ENCODE assay signal across 11 mouse cellular contexts in genomic region chr9:68131263-68131662, GRCm38 (mm10).
DNase-seq lines count a peak whose midpoint lies in the region; ATAC-seq lines count a peak whose summit lies in the region.
"Had no signal": no experiment of that assay in that cellular context is flagged by ENCODE, and none has a peak within 500 bp of the region (broad histone marks: within the 10 kb centered on the region; RNA-seq: fewer than 3 reads in every experiment).

No protein-coding gene starts in this region.

- no peak for ATAC-seq in heart, embryonic 11.5 days (replicated peaks; ENCODE audit: insufficient number of reproducible peaks, low FRiP score, low TSS enrichment)
- ATAC-seq in forebrain, embryonic 12.5 days (ENCODE audit: low FRiP score): no peak

- H3K36me3 ChIP-seq in heart, embryonic 11.5 days (ENCODE audit: control insufficient read depth, insufficient read depth, low read length): no peaks in the 10 kb centered on the region
- H3K36me3 ChIP-seq in forebrain, embryonic 12.5 days (replicated peaks): no peaks in the 10 kb centered on the region
- H3K36me3 ChIP-seq: embryonic facial prominence, embryonic 12.5 days had no signal

- H3K4me2 ChIP-seq in heart, embryonic 11.5 days: no peak overlapping the region
- H3K4me2 ChIP-seq in forebrain, embryonic 12.5 days: no peak overlapping the region
- H3K4me2 ChIP-seq: embryonic facial prominence, embryonic 12.5 days had no signal

- peak; percentile 66 to 80 for DNase-seq in heart, adult 18-20 months
- peak; percentile 42 for DNase-seq in Muller cell, postnatal 12 days (ENCODE audit: inconsistent ontology term)
- peak; percentile 71 for DNase-seq in heart, adult 8-10 months (ENCODE audit: low spot score)
- peak; percentile 16 to 37 for DNase-seq in kidney, postnatal 4 days
- DNase-seq in spleen, postnatal 10 days (ENCODE audit: low spot score in 2 of 2): no peak
- no peak for DNase-seq in thymus, postnatal 14 days
- DNase-seq: gastrocnemius, adult 2 months had no signal

- no peaks in the 10 kb centered on the region for H3K4me1 ChIP-seq in heart, embryonic 11.5 days (ENCODE audit: control insufficient read depth, insufficient read depth, low read length)
- H3K4me1 ChIP-seq in forebrain, embryonic 12.5 days: no peaks in the 10 kb centered on the region
- H3K4me1 ChIP-seq: embryonic facial prominence, embryonic 12.5 days; megakaryocyte, embryonic 14.5 days had no signal

- H3K9me3 ChIP-seq in heart, embryonic 11.5 days (replicated peaks; ENCODE audit: control insufficient read depth, low read length): no peaks in the 10 kb centered on the region
- no peaks in the 10 kb centered on the region for H3K9me3 ChIP-seq in forebrain, embryonic 12.5 days
- H3K9me3 ChIP-seq: embryonic facial prominence, embryonic 12.5 days had no signal

- H3K27ac ChIP-seq in heart, embryonic 11.5 days (ENCODE audit: low read depth, low read length): no peak overlapping the region
- no peak overlapping the region for H3K27ac ChIP-seq in forebrain, embryonic 12.5 days
- H3K27ac ChIP-seq: embryonic facial prominence, embryonic 12.5 days; gastrocnemius, adult 2 months had no signal

- no peaks in the 10 kb centered on the region for H3K27me3 ChIP-seq in heart, embryonic 11.5 days (ENCODE audit: control insufficient read depth, insufficient read depth, low read length)
- H3K27me3 ChIP-seq in forebrain, embryonic 12.5 days: no peaks in the 10 kb centered on the region
- H3K27me3 ChIP-seq: embryonic facial prominence, embryonic 12.5 days; megakaryocyte, embryonic 14.5 days had no signal

- no peak overlapping the region for H3K9ac ChIP-seq in heart, embryonic 11.5 days (ENCODE audit: low read depth, low read length)
- H3K9ac ChIP-seq in forebrain, embryonic 12.5 days: no peak overlapping the region
- H3K9ac ChIP-seq: embryonic facial prominence, embryonic 12.5 days had no signal

- H3K4me3 ChIP-seq in heart, embryonic 11.5 days (ENCODE audit: low read depth, low read length): no peak overlapping the region
- no peak overlapping the region for H3K4me3 ChIP-seq in forebrain, embryonic 12.5 days (replicated peaks)
- H3K4me3 ChIP-seq: embryonic facial prominence, embryonic 12.5 days; gastrocnemius, adult 2 months; megakaryocyte, embryonic 14.5 days had no signal

Comparison
In these comparisons a context has a peak if more than half of its experiments do, and no peak if none do; other contexts are left out.
1. DNase-seq: peak in heart, adult 18-20 months (2 of 2), Muller cell, postnatal 12 days (single experiment), heart, adult 8-10 months (single experiment) and kidney, postnatal 4 days (2 of 2); none in spleen, postnatal 10 days (0 of 2) and thymus, postnatal 14 days (single experiment).